Mouse (Mus musculus): ENCODE results near the gene Atp5g2. TPM values are rescaled to one million over a fixed set of nuclear protein-coding genes. Genes with fewer than 3 reads are reported as not detected.

Atp5g2 gene
- polyA plus RNA-seq, 1 experiment = 175 TPM

DNA sequence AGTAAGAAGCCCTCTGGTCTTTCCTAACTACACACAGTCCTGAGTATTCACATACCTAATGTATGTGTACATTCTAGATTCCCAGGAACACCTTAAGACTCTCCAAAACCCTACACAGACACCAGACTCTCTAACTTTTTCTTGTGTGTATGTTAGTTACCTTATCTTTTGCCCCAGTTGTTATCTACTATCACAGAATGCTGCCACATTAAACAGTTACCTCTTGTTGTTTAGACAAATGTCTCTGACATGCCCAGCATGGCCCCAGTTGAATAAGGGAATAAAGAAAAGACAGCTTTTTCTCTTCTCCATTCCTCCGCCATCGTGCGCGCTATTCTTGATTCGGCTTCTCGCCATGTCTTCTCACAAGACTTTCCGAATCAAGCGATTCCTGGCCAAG lies 37.5 kb downstream of the Atp5g2 start:
- no peak overlapping the region for H3K4me3 ChIP-seq (ENCODE audit: insufficient read depth, low read length)
- TF ChIP-seq POLR2A (IDR thresholded peaks at IDR 0.05; ENCODE audit: borderline replicate concordance, low read depth, low read length) = no peak
- TF ChIP-seq CTCF (IDR thresholded peaks at IDR 0.05; ENCODE audit: low read depth, low read length) = no peak
- H3K4me1 ChIP-seq (ENCODE audit: control insufficient read depth, insufficient read depth, low read length) = no peaks in the 10 kb centered on the region
- no peak overlapping the region for H3K27ac ChIP-seq (ENCODE audit: insufficient read depth, low read depth, low read length)

DNA sequence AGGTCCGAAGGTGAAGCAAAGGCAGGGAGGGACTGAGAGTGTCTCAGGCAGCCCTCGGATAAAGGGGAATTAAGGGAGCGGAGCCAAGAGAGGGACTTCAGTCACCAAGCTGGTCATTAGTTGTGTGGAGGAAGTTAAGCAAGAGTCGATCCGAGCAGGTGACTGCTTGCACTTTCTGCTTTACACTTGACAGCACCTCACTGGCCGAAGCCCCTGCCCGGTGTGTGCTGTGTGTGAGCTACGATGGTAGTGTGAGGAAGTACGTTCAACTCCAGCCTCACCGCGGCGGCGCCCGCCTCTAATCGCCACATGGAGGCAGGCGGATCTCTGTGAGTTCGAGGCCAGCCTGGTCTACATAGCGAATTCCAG lies 46.5 kb downstream of the Atp5g2 start:
- peaks cover 13% of the 10 kb centered on the region for H3K4me1 ChIP-seq (ENCODE audit: control insufficient read depth, insufficient read depth, low read length)
- H3K4me3 ChIP-seq (ENCODE audit: insufficient read depth, low read length) = peak overlapping the region; percentile 86
- TF ChIP-seq POLR2A (IDR thresholded peaks at IDR 0.05; ENCODE audit: borderline replicate concordance, low read depth, low read length) (no peak), CTCF (IDR thresholded peaks at IDR 0.05; ENCODE audit: low read depth, low read length) (no peak)
- peak overlapping the region; percentile 76 for H3K27ac ChIP-seq (ENCODE audit: insufficient read depth, low read depth, low read length)

DNA sequence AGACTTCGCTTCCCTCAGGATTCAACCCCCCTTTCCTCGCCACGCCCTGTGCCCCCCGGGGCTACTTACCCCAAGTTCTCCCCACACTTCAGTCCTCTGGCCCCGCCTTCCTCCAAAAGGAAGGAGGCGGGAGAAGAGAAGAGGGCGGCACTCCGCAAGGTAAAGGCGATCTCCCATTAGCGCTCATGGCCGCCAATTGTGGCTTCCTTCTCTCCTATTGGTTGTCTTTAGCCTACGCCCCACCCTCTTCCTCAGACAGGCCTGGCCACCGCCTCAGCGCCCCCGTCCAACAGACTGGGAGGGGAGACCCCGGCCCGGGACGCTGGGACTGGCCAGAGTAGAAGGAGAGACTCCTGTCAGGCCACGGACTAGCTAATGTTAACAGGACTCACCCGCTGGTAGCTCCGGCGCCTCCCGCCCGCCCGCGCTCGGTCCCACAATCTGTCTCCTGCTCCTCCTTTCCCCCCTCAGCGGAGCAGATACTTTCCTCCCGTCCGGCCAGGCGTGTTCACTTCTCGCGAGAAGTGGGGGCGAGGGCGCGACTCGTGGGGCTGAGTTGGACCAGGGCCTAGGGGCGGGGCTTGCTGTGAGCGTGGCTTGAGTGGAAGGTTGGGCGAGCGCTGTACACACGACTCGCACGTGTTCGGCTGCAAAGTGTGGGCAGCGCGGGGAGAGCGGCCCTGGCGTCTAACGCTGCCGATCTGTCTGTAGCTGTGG lies 47.0 kb downstream of the Atp5g2 start, which contains the start of the genes Gm28047 and Atf7:
Gene Gm28047 (minus strand): TSS at position 98 of the 717 bp plus-strand sequence.
Gene Atf7 (minus strand): TSS at position 495 of the 717 bp plus-strand sequence.
- H3K4me1 ChIP-seq (ENCODE audit: control insufficient read depth, insufficient read depth, low read length) = peaks cover 13% of the 10 kb centered on the region
- H3K27ac ChIP-seq (ENCODE audit: insufficient read depth, low read depth, low read length) = peak within 1 kb of the TSS; percentile 76
- 0 out of 2 replicates have a peak, but pooled peaks have one; percentile 68 for TF ChIP-seq POLR2A (IDR thresholded peaks at IDR 0.05; ENCODE audit: borderline replicate concordance, low read depth, low read length)
- no peak for TF ChIP-seq CTCF (IDR thresholded peaks at IDR 0.05; ENCODE audit: low read depth, low read length)
- peak within 1 kb of the TSS; percentile 86 for H3K4me3 ChIP-seq (ENCODE audit: insufficient read depth, low read length)

DNA sequence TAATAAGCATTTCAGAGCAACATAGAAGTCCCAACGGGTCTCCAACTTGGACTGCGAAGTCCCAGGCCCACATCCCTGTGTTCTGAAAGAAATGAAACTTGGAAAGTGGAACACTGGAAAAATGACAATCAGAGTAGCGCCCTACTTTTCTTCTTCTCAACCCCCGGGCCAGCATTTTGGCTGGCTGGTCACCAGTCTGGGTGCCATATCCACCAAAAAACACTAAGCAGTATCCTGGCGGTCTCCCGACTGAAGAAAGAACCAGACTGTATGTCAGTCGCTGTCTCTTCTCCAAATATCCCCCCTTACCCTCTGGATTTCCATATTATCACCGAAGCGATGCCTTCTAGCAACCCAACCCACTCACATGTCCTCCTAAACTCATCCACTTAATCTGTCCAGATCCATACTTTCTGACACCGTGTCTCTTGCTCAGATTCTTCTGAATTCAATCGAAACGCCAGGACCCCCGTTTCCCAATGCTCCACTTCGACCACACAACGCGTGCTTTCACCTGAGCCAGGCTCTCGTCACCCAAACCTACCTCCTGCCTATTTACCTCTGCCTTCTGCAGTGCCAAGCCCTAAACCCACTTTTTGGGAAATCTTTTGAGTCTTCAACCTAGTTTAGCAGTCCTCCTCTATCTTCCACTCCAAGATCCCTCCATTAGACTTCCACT lies 47.7 kb downstream of the Atp5g2 start:
- Histone ChIP-seq H3K4me3 (ENCODE audit: insufficient read depth, low read length) (peak overlapping the region; percentile 86), H3K4me1 (ENCODE audit: control insufficient read depth, insufficient read depth, low read length) (peaks cover 15% of the 10 kb centered on the region), H3K27ac (ENCODE audit: insufficient read depth, low read depth, low read length) (peak overlapping the region; percentile 42)
- no peak for TF ChIP-seq POLR2A (IDR thresholded peaks at IDR 0.05; ENCODE audit: borderline replicate concordance, low read depth, low read length)

DNA sequence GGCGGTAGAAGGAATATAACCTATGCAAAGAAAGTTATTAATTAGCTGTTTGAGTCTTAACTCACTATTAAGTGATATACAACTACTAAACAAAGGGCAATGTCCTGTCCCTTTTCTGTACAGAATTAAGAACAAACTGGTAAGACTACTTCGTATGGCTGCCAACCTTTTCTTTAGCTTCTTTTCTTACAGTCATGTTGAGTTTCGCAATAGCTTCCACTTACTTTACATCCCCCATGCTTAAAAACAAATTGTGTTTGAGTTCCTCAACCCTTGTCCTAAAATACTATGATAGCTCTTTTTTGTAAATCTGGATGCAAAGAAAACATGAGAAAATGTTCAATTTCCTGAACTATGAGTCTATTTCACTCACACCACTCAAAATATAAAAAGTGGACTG lies 49.0 kb downstream of the Atp5g2 start:
- TF ChIP-seq CTCF (IDR thresholded peaks at IDR 0.05; ENCODE audit: low read depth, low read length) (no peak), POLR2A (IDR thresholded peaks at IDR 0.05; ENCODE audit: borderline replicate concordance, low read depth, low read length) (no peak)
- Histone ChIP-seq H3K4me3 (ENCODE audit: insufficient read depth, low read length) (peak overlapping the region; percentile 29), H3K27ac (ENCODE audit: insufficient read depth, low read depth, low read length) (peak overlapping the region; percentile 44), H3K4me1 (ENCODE audit: control insufficient read depth, insufficient read depth, low read length) (peaks cover 19% of the 10 kb centered on the region)

DNA sequence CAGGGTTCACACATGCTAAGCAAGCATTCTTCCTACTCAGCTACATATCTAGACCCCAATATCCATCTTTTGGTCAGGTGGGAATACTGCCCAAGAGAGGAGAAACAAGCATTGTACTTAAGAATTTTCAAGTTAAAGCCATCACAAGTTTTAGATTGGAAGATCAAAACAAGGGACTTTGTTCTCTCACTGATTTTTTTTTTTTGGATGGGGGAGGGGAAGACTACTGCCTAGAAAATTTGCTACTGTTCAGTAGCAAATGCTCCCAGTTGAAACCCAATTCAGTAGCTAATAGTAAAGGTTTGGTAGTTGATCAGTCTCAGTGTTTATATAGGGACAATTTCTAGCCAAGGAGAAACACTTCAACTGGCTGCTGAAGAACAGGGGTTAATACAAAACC lies 49.6 kb downstream of the Atp5g2 start:
- TF ChIP-seq POLR2A (IDR thresholded peaks at IDR 0.05; ENCODE audit: borderline replicate concordance, low read depth, low read length) (no peak), CTCF (IDR thresholded peaks at IDR 0.05; ENCODE audit: low read depth, low read length) (no peak)
- no peak overlapping the region for H3K27ac ChIP-seq (ENCODE audit: insufficient read depth, low read depth, low read length)
- H3K4me1 ChIP-seq (ENCODE audit: control insufficient read depth, insufficient read depth, low read length) = peaks cover 19% of the 10 kb centered on the region
- H3K4me3 ChIP-seq (ENCODE audit: insufficient read depth, low read length) = no peak overlapping the region

DNA sequence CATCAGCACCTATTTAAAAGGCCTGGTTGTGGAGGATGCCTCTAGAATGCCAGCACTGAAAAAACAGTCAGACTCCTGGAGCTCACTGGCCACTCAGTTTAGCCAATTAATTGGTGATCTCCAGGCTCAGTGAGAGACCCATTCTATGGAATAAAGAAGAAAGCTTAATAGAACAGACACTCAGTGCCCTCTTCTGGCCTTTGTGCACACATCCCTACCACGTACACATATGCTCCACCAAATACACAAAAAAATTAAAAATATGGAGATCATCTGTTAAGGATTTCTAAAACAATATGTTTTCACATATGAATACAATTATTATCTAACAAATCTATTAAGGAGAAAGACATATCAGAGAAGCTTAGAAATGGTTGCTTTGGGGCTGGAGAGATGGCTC lies 51.4 kb downstream of the Atp5g2 start:
- Histone ChIP-seq H3K27ac (ENCODE audit: insufficient read depth, low read depth, low read length) (no peak overlapping the region), H3K4me3 (ENCODE audit: insufficient read depth, low read length) (no peak overlapping the region), H3K4me1 (ENCODE audit: control insufficient read depth, insufficient read depth, low read length) (peaks cover 23% of the 10 kb centered on the region)
- TF ChIP-seq CTCF (IDR thresholded peaks at IDR 0.05; ENCODE audit: low read depth, low read length) (no peak), POLR2A (IDR thresholded peaks at IDR 0.05; ENCODE audit: borderline replicate concordance, low read depth, low read length) (no peak)

DNA sequence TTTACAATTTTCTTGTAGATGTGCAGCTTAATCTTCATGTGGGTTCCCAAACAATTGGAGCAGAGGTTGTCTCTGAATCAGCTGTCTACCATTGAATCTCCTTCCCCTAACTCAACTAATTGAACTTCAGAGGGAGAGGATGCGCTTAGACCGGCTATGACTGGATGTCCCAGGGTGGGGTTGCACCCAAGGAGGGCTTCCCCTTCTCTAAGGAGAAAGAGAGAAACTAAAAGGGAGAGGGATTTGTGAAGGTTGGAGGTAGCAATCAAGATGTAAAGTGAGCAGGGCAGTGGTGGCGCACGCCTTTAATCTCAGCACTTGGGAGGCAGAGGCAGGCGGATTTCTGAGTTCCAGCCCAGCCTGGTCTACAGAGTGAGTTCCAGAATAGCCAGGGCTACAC lies 52.7 kb downstream of the Atp5g2 start:
- no peak overlapping the region for H3K4me3 ChIP-seq (ENCODE audit: insufficient read depth, low read length)
- H3K27ac ChIP-seq (ENCODE audit: insufficient read depth, low read depth, low read length) = no peak overlapping the region
- peaks cover 25% of the 10 kb centered on the region for H3K4me1 ChIP-seq (ENCODE audit: control insufficient read depth, insufficient read depth, low read length)
- TF ChIP-seq CTCF (IDR thresholded peaks at IDR 0.05; ENCODE audit: low read depth, low read length) (no peak), POLR2A (IDR thresholded peaks at IDR 0.05; ENCODE audit: borderline replicate concordance, low read depth, low read length) (no peak)

DNA sequence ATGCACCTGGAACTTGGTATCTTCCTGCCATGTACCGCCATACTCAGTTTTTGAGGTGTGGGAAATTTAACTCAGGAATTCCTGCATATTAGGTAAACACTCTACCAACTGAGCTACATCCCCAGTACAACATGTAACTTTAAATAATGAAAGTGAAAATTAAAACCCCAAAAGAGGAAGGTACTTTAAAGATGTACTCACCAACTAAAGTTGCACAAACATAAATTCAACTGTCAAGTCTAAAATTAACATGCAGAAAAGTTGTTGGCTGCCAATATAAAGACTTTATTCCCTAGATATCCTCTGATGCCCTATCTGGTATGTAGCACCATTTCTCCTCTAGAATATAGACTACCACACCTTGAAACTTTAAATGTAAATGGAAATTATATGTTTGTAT lies 54.5 kb downstream of the Atp5g2 start:
- peaks cover 20% of the 10 kb centered on the region for H3K4me1 ChIP-seq (ENCODE audit: control insufficient read depth, insufficient read depth, low read length)
- no peak overlapping the region for H3K4me3 ChIP-seq (ENCODE audit: insufficient read depth, low read length)
- TF ChIP-seq CTCF (IDR thresholded peaks at IDR 0.05; ENCODE audit: low read depth, low read length) (no peak), POLR2A (IDR thresholded peaks at IDR 0.05; ENCODE audit: borderline replicate concordance, low read depth, low read length) (no peak)
- no peak overlapping the region for H3K27ac ChIP-seq (ENCODE audit: insufficient read depth, low read depth, low read length)

DNA sequence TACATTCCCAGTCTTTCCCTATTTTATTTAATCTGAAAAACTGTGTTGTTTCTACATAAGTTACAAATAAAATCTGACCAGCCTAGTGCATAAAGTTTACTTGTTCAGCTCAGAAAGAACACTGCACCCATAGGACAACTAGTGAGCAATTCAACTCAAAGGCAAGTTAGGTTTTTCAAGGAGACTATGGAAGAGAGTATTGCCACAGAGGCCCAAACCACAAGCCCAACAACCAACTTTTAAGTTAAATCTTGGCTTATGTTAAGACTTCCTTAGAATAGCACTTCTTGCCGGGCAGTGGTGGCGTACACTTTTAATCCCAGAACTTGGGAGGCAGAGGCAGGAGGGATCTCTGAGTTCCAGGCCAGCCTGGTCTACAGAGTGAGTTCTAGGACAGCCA lies 56.0 kb downstream of the Atp5g2 start:
- H3K4me3 ChIP-seq (ENCODE audit: insufficient read depth, low read length) = no peak overlapping the region
- peaks cover 15% of the 10 kb centered on the region for H3K4me1 ChIP-seq (ENCODE audit: control insufficient read depth, insufficient read depth, low read length)
- no peak for TF ChIP-seq POLR2A (IDR thresholded peaks at IDR 0.05; ENCODE audit: borderline replicate concordance, low read depth, low read length)
- no peak for TF ChIP-seq CTCF (IDR thresholded peaks at IDR 0.05; ENCODE audit: low read depth, low read length)
- no peak overlapping the region for H3K27ac ChIP-seq (ENCODE audit: insufficient read depth, low read depth, low read length)
